Mouse (Mus musculus) intestine, embryonic 14.5 days (tissue): ENCODE data around the gene Ets1. TPM values are rescaled to one million over a fixed set of nuclear protein-coding genes. Genes with fewer than 3 reads are reported as not detected.

Source experiments
- ATAC-seq: fragments of 200-750 bp; cut with Nextera tagmentation; replicated peaks from 2 replicates; pipeline ENCODE4 v1.8.0; 2017; ENCODE audit warnings: low read depth, moderate number of reproducible peaks, moderate TSS enrichment, moderate library complexity; ENCODE audit not compliant: low FRiP score, low TSS enrichment
- DNase-seq: peaks from one replicate; pipeline ENCODE4 v3.0.0-alpha.2; 2018; ENCODE audit warnings: low spot score
- H3K27ac ChIP-seq: fragments of 300-500 bp; sonication (generic); 2 replicates; pipeline ENCODE4 v1.5.1; 2014; ENCODE audit warnings: low read depth, mild to moderate bottlenecking, control low read depth
- H3K27me3 ChIP-seq: fragments of 300-500 bp; sonication (generic); replicated peaks from 2 replicates; pipeline ENCODE4 v1.6.1; 2014; ENCODE audit warnings: low read length, control low read depth; ENCODE audit not compliant: control insufficient read depth, insufficient read depth
- H3K36me3 ChIP-seq: fragments of 300-500 bp; sonication (generic); 2 replicates; pipeline ENCODE4 v1.6.1; 2014; ENCODE audit warnings: low read length, control low read depth; ENCODE audit not compliant: control insufficient read depth, insufficient read depth
- H3K4me1 ChIP-seq: fragments of 300-500 bp; sonication (generic); replicated peaks from 2 replicates; pipeline ENCODE4 v1.6.1; 2014; ENCODE audit warnings: low read length, control low read depth, mixed read lengths; ENCODE audit not compliant: control insufficient read depth, insufficient read depth
- H3K4me2 ChIP-seq: fragments of 300-500 bp; sonication (generic); 2 replicates; pipeline ENCODE4 v1.6.1; 2014; ENCODE audit warnings: low read length
- H3K4me3 ChIP-seq: fragments of 300-500 bp; sonication (generic); 2 replicates; pipeline ENCODE4 v1.5.1; 2014; ENCODE audit warnings: low read depth, low read length, control low read depth, mixed read lengths
- H3K9ac ChIP-seq: fragments of 300-500 bp; sonication (generic); 2 replicates; pipeline ENCODE4 v1.6.1; 2014; ENCODE audit warnings: mild to moderate bottlenecking, low read length
- H3K9me3 ChIP-seq: fragments of 300-500 bp; sonication (generic); 2 replicates; pipeline ENCODE4 v1.6.1; 2016; ENCODE audit warnings: low read length, control low read depth; ENCODE audit not compliant: control insufficient read depth
- WGBS: fragments of 180-500 bp; shearing (Covaris S2); extraction: QIAGEN DNeasy Blood & Tissue Kit; methylation state at CpG from one replicate; pipeline ENCODE4 v1.1.7; 2014; 5-methylcytosine and 5-hydroxymethylcytosine counted together
- polyA plus RNA-seq: library from polyadenylated mRNA; unstranded; fragments of >200 nt; fragmentation: Nextera tagmentation; extraction: Ambion mirVana; gene quantifications from 2 replicates; pipeline ENCODE4 v1.2.1, GENCODE M21; 2014

Ets1 gene
- polyA plus RNA-seq, 1 experiment from 2014 or later: 46.3 TPM

DNA sequence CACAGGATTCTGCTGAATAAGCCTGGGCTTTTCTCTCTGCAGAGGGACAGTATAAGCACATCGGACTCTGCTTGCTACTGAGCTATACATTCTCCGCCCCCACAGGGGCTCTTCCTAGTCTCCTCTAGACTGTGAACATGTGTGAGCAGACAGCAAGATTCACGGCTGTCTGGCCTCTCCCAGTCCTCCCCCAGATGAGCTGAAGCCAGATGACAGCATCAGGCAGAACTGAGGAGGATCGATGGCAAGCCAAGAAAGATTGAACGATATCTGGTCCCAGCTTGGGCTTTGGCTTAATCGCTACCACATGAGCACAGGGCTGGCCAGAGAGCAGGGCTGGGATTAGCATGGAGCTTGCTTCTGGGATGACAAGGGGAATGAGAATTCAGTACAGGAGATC lies 155.7 kb downstream of the Ets1 start:
- no peak overlapping the region for H3K9ac ChIP-seq
- no peak overlapping the region for H3K27ac ChIP-seq
- DNase-seq: no peak
- ATAC-seq: no peak
- no peaks in the 10 kb centered on the region for H3K9me3 ChIP-seq
- no peak overlapping the region for H3K4me2 ChIP-seq
- no peak overlapping the region for H3K4me3 ChIP-seq
- H3K4me1 ChIP-seq: peaks cover 7% of the 10 kb centered on the region
- no peaks in the 10 kb centered on the region for H3K27me3 ChIP-seq
- H3K36me3 ChIP-seq: no peaks in the 10 kb centered on the region
- WGBS: 50% methylated on average over 6 of the region's 6 CpGs

GRCm38 (mm10) chr9:32798171-32798570 lies 162.2 kb downstream of the Ets1 start:
- ATAC-seq (no peak), DNase-seq (no peak)
- Histone ChIP-seq H3K36me3 (no peaks in the 10 kb centered on the region), H3K4me2 (no peak overlapping the region), H3K27me3 (no peaks in the 10 kb centered on the region), H3K27ac (no peak overlapping the region), H3K4me3 (no peak overlapping the region), H3K4me1 (no peaks in the 10 kb centered on the region), H3K9me3 (no peaks in the 10 kb centered on the region), H3K9ac (no peak overlapping the region)
- WGBS: 82% methylated on average over 1 of the region's 1 CpGs

DNA sequence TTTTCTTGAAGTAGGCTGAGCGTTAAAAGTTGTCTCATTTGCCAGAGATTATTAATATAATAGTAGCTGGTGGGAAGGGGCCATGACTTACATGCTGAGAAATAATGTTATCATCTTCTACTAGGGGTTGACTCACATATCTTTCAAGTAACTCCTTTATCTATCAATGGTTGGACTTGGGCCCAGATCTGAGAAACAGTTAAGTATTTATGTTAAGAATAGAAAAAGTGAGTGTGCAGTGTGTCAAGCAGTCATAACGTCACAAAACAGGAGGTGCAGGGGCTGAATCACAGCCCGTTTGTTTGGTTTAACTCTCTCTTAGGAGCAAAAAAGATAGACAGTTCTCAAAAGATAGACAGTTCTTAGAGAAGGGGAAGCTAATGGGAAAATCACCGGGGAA lies 170.1 kb downstream of the Ets1 start:
- H3K4me1 ChIP-seq: peaks cover 4% of the 10 kb centered on the region; the same call in 1 of the 2 replicates
- H3K9me3 ChIP-seq: no peaks in the 10 kb centered on the region
- no peak overlapping the region for H3K4me3 ChIP-seq
- no peak overlapping the region for H3K4me2 ChIP-seq
- H3K27me3 ChIP-seq: no peaks in the 10 kb centered on the region
- H3K27ac ChIP-seq: no peak overlapping the region
- DNase-seq: no peak
- ATAC-seq: no peak
- 32% methylated on average over 4 of the region's 4 CpGs for WGBS
- H3K36me3 ChIP-seq: no peaks in the 10 kb centered on the region
- H3K9ac ChIP-seq: no peak overlapping the region

Other genes starting within 250 kb of the Ets1 start
- 14.8 and 15.0 TPM in 2 replicates for gene Fli1, start 93.4 kb upstream of the Ets1 start, polyA plus RNA-seq